Mouse (Mus musculus): Measurements from ENCODE around the gene Mpg.
A peak's percentile ranks its signal among the peaks of the same experiment; 100 is the strongest.

The Mpg gene

DNA sequence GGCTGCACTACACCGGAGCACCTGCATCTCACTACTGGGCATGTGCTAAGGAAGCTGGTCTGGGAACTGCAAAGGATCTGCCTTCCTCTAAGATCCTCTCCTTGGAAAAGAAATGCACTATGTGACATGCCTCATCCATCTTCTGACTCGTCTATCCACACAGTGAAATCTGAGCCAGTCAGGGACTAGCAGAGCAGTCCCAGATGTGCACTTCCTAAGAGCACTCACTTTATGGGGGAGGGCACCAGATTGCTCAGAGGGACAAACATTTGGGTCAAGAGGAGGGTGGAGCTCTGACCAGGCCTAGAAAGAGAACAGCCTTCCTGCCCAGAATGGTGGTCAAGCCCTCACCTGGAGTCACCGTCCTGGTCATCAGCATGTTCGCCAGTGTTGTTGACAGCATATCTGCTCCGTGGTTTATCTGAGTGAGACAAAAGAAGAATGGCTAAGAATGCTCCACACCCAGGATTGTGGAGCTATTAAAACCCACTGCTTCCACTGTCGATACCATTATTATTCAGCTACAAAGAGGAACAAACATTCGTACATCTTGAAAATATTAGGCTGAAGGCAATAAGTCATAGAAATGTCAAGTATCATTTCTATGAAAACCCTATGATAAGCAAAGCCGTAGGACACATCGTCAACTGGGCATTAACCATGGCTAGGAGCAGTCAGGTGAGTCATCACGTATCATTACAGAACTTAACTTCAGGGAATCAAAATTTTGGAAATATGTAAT, 36.5 kb downstream of the Mpg start:
- no peak for DNase-seq (ENCODE audit: low spot score in 2 of 2)

DNA sequence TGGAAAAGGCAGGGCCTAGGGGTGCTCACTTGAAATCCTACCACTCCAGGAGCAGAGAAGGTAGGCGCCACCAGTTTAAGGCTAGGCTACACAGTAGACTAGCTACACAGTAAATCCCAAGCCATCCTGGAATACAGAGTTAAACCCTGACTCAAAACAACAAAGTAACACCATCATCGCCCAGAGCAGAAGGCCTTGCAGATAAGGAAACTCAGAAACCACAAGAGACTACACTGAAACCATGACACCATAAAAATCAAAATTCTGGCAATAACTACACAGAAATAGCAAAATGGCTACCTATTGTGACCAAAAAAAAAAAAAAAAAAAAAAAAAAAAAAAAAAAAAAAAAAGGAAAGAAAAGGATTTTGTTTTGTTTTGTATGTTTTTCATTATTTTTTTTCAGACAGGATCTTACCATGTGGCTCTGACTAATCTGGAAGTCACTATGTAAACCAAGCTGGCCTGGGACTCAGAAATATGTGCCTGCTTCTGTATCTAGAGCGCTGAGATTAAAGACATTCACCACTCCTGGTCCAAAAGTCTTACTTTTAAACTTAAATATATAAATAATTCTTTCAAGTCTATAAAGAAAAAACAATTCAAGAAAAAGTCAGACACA, 38.9 kb downstream of the Mpg start:
- DNase-seq (ENCODE audit: low spot score in 2 of 2), result no peak

DNA sequence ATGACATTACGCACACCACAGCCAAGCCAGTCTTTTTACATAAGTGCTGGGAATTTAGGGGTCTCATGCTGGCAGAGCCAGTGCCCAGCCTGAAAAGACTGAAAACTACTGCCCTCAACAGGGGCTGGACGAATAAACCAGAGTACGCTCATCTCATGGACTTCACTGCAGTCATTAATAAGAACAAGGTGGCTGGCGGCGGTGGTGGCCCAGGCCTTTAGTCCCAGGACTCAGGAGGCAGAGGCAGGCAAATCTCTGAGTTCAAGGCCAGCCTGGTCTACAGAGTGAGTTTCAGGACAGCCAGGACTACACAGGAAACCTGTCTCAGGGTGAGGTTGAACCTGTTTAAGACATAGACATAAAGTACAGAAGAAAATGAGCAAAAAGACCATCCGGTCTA, 39.9 kb downstream of the Mpg start:
- DNase-seq (ENCODE audit: low spot score in 2 of 2), result no peak

DNA sequence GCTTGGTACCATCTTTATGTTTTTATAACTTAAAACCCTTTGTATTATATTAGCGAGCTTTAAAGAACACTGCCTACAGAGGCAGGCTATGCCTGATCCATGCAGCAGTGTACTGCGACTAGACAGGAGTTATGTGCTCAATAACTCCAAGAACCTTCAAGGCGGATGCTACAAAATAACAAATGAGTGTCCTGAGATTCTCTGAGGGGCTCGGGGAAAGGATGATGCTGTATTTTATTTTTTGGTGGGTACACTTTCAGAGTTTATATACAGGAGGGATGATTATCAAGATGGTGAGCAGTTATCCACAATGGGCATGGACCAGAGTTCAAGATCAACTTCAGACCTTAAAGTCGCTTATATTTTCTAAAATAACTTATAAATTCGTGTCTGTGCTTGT, 40.5 kb downstream of the Mpg start:
- DNase-seq (ENCODE audit: low spot score in 2 of 2), result no peak

DNA sequence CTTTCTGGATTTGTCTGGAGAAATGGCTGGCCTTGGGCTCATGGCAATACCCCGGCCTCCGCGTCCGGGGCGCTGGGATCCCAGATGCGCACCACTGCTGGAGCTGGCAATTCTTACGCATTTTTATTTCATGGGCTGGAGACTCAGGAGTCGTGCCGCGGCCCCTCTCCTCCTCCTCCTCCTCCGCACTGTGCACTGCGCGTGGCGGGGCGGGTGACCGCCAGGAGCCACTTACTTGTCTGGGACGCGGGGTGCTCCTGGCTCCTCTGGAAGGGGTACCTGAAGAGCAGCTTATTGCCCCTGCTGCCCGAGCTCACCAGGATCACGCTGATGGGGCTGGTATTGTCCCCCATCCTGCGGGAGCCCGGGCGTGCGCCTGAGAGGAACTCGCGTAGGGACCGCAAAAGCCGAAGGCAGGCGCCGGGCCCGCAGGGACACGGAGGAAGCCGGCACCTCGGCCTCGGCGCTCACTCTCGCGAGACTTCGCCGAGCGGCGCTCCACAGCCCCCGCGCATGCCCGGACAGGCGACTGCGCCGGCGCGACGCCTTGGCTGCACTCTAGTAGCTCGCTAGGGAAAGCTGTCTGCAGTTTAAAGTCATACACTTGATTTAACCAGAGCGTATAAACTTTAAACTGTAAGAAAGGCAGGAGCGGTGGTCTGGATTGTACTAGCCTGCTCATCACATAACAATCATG, 41.0 kb downstream of the Mpg start, which contains the start of gene Nprl3:
Gene Nprl3, minus strand, starts transcription at position 520 of the 697 bp plus-strand sequence.
- peak; percentile 91 to 95 for DNase-seq (ENCODE audit: low spot score in 2 of 2)

DNA sequence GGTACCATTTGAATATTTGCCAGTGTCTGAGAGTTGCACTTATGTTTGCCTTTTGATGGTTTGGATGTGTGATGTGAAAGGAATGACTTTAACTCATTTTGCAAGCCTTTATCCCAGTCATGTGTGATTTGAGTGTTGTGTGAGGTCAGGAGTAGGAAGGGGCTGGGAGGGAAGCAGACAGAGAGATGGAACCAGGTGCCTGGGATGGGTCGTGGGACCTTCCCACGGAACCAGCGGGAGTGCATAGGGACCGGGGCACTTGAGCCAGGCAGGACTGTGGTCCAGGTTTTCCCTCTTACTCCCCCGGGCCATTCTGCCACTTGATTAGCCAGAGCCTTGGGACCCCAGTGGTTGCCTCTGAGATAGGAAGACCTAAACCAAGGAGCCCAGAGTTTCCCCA, 41.7 kb downstream of the Mpg start:
- no peak for DNase-seq (ENCODE audit: low spot score in 2 of 2)

DNA sequence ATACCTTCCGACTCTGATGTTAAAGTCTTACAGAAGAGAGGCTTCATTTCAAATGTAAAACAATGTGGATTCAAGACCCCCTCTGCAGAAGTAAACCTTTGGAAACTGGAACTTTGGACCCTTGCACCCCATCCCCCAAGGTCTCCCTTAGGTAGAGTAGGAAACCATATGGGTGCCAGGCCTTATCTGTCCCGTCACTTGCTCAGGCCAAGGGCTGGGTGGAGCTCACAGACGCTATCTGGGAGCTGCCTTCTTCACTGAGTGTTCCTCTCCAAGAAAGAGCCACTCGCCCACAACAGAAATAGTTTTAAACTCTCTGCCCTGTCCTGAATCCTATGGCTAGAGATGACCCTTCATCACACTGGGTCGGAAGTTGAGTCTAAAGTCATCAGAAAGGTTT, 42.6 kb downstream of the Mpg start:
- DNase-seq (ENCODE audit: low spot score in 2 of 2), result no peak

DNA sequence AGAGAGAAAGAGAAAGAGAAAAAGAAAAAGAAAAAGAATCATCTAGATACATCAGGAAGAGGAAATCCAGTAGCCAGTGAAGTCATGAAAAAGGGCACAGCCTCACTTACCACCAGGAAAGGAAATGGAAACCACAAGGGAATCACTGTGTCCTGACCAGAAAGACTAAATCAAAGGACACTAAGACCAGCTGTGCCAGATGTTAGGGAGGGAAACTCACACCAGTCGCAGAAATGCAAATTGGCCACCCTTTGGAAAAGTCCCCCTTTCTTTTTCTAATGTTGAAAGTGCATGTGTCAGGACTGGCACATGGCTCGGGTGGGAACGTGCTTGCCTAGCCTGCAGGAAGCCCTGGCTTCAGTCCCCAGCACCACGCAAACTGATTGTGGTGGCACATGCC, 44.9 kb downstream of the Mpg start:
- DNase-seq (ENCODE audit: low spot score in 2 of 2), result no peak

DNA sequence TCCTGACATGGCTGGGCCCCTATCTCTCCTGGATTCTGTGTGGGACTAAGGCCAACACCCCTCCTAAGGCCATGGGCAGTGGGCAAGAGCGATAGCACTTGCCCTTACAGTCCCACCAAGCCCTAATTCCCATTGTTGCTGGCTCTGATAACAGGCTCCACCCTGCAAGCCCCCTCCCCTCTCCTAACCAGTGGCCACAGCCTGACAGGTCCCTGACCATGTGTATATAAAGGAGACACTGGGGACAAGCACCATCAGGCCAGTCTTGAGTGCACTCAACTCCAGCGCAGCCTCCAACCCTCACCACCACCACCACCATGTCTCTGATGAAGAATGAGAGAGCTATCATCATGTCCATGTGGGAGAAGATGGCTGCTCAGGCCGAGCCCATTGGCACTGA, 50.0 kb downstream of the Mpg start, which contains the start of gene Hba-x:
Gene Hba-x, plus strand, starts transcription at position 54 of the 400 bp plus-strand sequence.
- no peak for DNase-seq (ENCODE audit: low spot score in 2 of 2)

DNA sequence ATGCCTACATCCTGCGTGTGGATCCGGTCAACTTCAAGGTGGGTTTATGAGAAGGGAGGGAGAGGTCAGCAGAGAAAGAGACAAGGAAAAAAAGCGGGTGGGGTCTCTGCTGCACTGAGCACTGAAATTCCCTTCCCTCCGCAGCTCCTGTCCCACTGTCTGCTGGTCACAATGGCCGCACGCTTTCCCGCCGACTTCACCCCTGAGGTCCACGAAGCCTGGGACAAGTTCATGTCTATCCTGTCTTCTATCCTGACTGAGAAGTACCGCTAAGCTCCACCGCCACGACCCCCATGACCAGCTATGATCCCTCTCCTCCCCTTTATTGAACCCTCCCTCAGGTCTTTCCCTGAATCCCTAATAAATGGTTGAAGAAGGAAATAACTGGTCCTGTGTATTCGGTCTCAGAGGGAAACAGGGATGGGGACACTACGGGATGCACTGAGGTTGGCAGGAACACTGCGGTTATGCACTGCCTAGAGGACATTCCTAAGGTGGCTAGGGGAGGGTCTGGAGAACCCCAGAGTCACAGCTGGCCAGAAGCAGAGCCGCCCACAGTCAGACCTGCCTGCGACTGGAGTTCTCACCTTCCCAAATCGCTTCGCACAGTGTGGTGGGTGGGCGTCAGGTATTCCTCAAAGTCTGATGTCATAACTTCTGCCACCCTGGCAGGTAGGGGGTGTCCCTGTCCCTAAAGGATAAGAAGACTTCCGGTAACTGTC, 51.6 kb downstream of the Mpg start:
- no peak for DNase-seq (ENCODE audit: low spot score in 2 of 2)

DNA sequence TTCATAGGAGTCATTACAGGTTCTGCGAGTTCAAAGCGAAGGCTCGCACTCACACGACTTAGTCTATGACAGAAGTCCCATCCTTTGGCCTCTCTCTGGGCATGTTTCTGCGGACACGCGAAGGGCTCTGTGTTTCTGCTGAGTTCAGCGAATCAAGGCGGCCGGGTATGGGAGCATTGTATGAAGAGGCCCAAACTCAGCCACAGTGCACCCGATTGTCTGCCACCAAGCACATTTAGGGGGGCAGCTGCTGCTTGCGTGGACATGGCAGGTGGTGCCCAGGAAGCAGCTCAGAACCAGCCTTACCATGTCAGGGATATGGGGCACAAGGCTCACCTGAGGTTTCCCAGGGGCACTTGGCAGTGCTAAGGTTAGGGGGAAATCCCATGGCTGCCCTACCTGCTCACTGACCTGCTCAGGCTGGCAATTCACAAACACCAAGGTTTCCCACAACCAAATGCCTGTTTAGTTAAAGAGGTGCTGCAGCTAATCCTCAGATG, 52.2 kb downstream of the Mpg start:
- no peak for DNase-seq (ENCODE audit: low spot score in 2 of 2)

DNA sequence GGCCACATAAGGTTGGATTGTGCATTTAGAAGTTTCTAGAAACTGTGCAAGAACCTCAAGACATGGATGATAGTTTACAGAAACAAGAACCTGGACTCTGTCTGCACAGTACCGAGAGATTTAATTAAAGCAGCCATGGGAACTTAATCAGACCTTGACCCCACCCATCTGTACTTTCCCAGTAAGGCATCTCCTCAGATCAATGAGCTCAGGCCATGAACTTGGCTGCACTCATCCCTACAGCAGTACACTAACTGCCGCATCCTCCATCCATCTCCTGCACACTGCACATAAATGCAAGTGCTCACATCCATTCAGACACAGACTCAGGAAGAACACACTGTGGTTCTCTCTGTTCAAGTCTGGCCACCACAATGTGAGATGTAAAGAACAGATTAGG, 54.3 kb downstream of the Mpg start:
- DNase-seq (ENCODE audit: low spot score in 2 of 2), result no peak

DNA sequence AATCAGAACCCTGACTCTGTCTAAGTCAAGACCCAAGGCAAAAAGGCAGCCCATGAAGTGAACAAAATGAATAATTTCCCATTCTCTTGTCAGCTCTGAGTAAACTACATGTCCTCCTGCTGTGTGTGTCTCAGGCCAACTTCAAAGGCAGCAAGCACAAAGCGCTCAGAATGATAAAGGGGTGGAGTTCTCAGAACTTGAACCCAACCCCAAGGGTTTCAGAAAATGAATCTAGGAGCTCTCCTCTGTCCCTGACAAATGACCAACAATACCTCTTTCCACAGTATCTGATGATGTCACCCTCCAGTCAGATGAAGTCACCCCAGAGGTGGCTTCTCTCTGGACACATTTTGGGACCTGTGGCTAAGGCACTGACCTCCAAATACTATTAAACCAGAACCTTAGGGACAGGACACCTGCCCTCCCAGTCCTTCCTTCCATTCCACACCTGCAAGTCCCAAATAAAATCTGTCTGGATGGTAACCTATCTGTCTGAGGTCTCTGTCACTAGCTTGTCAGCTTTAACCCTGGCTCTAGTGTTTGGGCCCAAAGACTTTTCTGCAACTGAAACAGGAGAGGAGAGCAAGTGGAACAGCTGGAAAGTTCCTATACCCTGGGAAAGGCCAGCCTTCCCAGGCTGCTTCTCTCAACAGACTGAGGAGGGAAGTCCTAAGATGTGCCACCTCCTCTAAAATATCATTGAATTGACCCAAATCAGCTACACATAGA, 55.3 kb downstream of the Mpg start:
- DNase-seq (ENCODE audit: low spot score in 2 of 2), result no peak
